Mouse (Mus musculus): ENCODE results near the gene Mllt6. TPM values are rescaled to one million over a fixed set of nuclear protein-coding genes. Genes with fewer than 3 reads are reported as not detected.
A peak's percentile ranks its signal among the peaks of the same experiment; 100 is the strongest.
"Not testable (repeated sequence)": the region's sequence is repeated elsewhere in the genome, so short reads cannot be mapped to it uniquely, and the experiment has no call there.

Gene Mllt6
- polyA plus RNA-seq (2012; rRNA removed) = 74.9 and 84.0 TPM in 2 replicates

DNA sequence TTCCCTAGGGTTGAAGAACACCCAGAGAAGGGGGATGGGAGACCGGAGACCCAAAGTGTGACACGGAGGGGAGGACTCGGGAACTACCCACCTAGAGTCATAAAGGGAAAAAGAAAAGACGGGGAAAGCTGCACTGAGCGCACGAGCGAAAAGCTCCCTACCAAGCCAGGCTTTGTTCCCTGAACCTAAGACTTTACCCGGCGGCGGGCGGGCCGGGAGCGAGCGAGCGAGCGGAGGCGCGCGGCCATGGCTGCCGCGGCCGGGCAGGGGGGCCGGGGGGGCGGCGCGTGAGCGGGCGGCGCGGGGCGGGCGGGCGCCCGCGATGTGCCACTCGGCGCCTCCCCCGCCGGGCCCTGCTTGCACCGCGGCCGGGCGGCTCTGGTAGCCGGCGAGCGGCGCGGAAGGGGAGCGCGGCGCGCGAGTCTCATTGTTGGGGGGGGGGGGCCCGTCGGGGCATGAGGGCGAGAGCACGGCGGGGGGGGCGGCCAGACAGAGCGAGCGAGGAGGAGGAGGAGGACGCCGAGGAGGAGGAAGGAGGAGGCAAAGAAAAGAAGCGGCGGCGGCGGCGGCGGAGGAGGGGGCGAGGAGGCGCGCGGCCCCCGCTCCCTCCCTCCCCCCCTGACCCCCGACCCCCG lies at the start of gene Mllt6:
TSS of gene Mllt6 (plus strand) at position 522 of the 635 bp plus-strand sequence.
- peak in 1 of 2 experiments; percentile 77 for DNase-seq (ENCODE audit: extremely low spot score in 1 of 2, low spot score in 1 of 2)

DNA sequence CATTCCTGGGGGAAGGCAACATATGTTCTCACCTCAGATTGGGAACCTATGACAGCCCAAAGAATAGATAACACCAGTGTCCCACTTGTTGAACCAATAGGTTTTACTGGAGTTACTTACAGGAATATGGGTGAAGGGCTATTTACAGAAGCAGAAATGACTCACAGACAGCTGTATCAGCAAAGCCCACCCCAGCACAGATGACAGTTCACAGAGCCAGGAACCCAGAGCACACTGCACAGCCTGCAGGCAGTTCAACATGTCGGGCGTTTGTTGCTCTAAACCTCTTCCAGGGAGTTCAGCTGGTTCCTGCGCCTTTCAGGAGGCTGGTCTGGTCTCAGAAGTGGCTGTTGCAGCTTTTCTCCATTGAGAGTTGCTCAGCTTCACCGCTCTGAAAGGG lies 47.9 kb upstream of the Mllt6 start:
- no peak for DNase-seq (ENCODE audit: extremely low spot score in 1 of 2, low spot score in 1 of 2)

- DNase-seq (ENCODE audit: extremely low spot score in 1 of 2, low spot score in 1 of 2) = peak in 1 of 2 experiments; percentile 51
These were observed 44.8 kb upstream of the Mllt6 start for GRCm38 (mm10) chr11:97618368-97618767.

GRCm38 (mm10) chr11:97619391-97619795 lies 43.8 kb upstream of the Mllt6 start:
- peak in 1 of 2 experiments; percentile 90 for DNase-seq (ENCODE audit: extremely low spot score in 1 of 2, low spot score in 1 of 2)

GRCm38 (mm10) chr11:97622440-97622839 lies 40.8 kb upstream of the Mllt6 start:
- peak in 1 of 2 experiments; percentile 85 for DNase-seq (ENCODE audit: extremely low spot score in 1 of 2, low spot score in 1 of 2)

- no peak for DNase-seq (ENCODE audit: extremely low spot score in 1 of 2, low spot score in 1 of 2)
These were observed 40.0 kb upstream of the Mllt6 start for GRCm38 (mm10) chr11:97623166-97623565.

GRCm38 (mm10) chr11:97625551-97625950 lies 37.7 kb upstream of the Mllt6 start:
- DNase-seq (ENCODE audit: extremely low spot score in 1 of 2, low spot score in 1 of 2) = no peak

DNA sequence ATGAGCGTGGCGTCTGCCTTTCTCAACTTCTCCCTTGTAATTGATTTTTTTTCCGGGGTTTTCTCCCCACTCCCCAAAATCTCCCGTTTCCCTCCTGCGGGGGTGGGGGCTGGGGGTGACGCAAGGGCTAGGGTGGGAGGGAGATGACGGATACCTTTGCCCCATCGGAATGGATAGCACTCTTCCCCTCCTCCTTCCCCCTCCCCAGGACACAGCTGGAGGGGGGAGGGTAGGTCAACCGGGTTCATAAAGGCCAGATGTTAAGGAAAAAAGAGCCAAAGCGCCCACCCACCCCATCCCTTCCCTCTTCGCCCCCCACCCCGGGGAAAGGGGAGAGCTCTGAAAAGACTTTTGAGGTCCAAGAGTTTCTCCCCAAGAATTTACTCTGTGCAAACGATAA lies 36.8 kb upstream of the Mllt6 start:
- no peak for DNase-seq (ENCODE audit: extremely low spot score in 1 of 2, low spot score in 1 of 2)

DNA sequence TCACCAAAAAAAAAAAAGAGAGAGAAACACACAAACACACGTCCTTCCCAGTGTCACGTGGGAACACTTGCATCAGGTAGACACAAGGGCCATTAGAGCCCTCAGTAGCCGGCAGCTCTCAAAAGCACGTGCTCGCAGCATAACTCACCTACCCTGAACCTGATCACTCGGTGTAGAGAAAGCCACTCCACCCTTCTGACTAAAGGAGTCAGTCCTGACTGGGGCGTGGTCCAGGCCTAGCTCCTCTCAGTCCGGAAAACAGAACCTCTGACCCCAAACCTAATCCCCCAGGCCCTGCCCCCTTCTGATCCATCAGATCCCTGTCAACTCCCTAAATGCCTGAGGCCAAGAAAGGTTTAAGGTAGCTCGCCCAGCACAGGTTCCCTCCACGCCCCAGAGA lies 36.4 kb upstream of the Mllt6 start:
- no peak for DNase-seq (ENCODE audit: extremely low spot score in 1 of 2, low spot score in 1 of 2)

DNA sequence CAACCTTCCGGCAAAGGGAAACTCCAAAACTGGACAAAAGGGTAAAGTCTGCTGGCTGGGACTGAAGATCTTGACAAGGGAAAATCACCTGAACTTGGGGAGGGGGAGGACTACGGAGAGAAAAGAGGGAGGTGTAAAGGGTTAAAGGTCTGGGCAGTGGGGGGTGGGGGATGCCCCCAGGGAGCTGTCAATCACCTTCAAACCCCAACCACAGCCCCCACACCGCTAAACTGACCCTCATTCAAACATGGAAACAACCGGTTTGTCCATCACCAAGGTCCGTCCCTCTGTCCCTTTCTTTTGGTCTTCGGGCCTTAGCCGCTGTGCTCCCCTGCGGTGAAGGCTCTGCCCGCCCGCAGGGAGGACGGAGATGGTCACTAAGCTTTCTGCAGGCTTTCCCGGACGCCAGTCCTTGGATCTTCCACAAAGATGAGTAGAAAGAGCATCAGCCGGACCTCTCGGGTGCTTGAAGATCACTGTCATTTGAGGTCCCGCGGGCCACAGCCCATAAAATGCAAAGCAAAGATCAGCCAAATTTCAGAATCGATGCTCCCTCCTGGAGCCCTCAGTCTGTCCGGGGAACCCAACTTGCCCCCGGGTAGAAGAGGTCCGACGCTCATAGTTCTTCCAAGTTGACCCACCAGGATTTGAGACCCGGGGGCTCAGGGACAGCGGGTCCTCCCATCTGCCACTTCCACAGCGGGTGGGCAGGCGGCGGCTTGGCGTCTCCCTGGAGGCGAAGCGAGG lies 35.5 kb upstream of the Mllt6 start:
- DNase-seq (ENCODE audit: extremely low spot score in 1 of 2, low spot score in 1 of 2) = no peak

- DNase-seq (ENCODE audit: extremely low spot score in 1 of 2, low spot score in 1 of 2) = no peak
These were observed 35.0 kb upstream of the Mllt6 start for GRCm38 (mm10) chr11:97628303-97628567.

GRCm38 (mm10) chr11:97628568-97629518 lies 34.4 kb upstream of the Mllt6 start:
- no peak for DNase-seq (ENCODE audit: extremely low spot score in 1 of 2, low spot score in 1 of 2)

- DNase-seq (ENCODE audit: extremely low spot score in 1 of 2, low spot score in 1 of 2) = peak; percentile 85 to 94
These were observed 33.6 kb upstream of the Mllt6 start, which contains the start of gene Epop for GRCm38 (mm10) chr11:97629576-97629975. Epop (minus strand) TSS chr11:97629702.

- no peak for DNase-seq (ENCODE audit: extremely low spot score in 1 of 2, low spot score in 1 of 2)
These were observed 32.2 kb upstream of the Mllt6 start for GRCm38 (mm10) chr11:97631046-97631445.

- DNase-seq (ENCODE audit: extremely low spot score in 1 of 2, low spot score in 1 of 2) = peak in 1 of 2 experiments; percentile 60
These were observed 31.7 kb upstream of the Mllt6 start for GRCm38 (mm10) chr11:97631500-97631899.

GRCm38 (mm10) chr11:97631938-97632337 lies 31.3 kb upstream of the Mllt6 start:
- DNase-seq (ENCODE audit: extremely low spot score in 1 of 2, low spot score in 1 of 2) = peak in 1 of 2 experiments; percentile 94

DNA sequence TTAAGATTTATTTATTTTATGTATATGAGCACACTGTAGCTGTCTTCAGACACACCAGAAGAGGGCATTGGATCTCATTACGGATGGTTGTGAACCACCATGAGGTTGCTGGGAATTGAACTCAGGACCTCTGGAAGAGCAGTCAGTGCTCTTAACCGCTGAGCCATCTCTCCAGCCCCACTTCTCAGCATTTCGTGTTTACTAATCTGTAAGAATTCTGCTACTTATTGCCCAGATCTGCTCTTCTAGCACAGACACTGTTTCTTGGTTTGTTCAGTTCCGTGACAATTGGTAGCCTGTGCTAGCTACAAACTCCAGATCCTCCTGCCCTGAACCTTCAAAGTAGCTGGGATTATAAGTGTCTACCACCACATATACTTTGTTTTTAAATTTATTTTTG lies 30.8 kb upstream of the Mllt6 start:
- not testable (repeated sequence) for DNase-seq (ENCODE audit: extremely low spot score in 1 of 2, low spot score in 1 of 2)

- DNase-seq (ENCODE audit: extremely low spot score in 1 of 2, low spot score in 1 of 2) = no peak
These were observed 27.7 kb upstream of the Mllt6 start for GRCm38 (mm10) chr11:97635468-97636019.

DNA sequence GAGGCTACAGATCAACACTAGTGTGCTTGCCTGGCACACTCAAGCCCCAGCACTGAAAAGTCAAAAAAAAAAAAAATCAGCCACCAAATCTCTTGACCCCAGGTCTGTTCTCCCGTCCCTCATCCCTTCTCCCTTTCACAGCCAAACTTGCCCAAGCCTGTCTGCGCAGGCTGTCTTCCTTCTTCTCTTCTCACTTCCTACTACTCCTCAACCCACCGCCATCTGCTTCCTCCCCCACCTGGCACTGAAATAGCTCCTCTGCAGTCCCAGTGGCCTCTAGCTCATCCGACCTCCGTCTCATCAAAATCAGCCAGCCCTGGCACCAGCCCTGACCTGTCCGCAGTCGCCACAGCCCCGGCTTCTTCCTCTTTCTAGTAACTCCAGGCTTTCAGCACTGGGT lies 21.5 kb upstream of the Mllt6 start:
- peak; percentile 65 to 85 for DNase-seq (ENCODE audit: extremely low spot score in 1 of 2, low spot score in 1 of 2)

DNA sequence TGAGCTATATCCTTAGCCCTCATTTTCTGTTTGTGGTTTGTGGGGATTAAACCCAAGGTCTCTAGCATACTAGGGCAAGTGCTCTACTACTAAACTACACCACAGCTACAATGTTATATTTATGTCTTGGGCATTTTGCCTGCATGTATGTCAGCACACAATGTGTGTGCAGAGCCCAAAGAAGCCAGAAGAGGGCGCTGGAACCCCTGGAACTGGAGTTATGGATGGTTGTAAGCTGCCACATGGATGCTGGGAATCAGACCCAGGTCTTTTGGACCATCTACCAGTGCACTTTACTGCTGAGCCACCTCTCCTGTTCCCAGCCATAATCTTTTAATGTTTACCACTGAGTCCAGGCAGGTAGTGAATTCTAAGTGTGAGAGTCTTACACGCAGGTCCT lies 20.5 kb upstream of the Mllt6 start:
- no peak for DNase-seq (ENCODE audit: extremely low spot score in 1 of 2, low spot score in 1 of 2)

All from frontal cortex, adult 2 months (tissue).